Mouse (Mus musculus): Measurements from ENCODE around the gene Cdkl4. TPM values are rescaled to one million over a fixed set of nuclear protein-coding genes. Genes with fewer than 3 reads are reported as not detected.

The Cdkl4 gene
- polyA plus RNA-seq, 1 experiment from 2014 or later: 1.8 TPM

DNA sequence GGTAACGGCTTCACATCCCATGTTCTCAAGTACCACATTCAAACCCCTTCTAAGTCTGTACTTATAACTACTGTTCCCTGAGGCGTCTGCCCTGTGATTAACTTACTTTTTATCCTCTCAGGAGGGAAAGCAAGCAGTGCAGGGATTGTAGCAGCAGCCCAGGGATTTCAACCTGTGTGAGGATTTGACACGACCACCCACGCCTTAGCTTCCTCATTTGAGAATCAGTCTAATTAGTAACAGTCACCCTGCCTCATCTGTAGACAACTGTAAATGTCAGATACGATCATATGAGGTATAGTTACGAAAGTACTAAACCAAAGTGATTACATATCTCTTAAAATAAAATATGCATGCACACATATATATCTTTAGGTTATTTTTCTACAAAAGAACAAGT is 81.4 kb downstream of the Cdkl4 start:
- no peaks in the 10 kb centered on the region for H3K36me3 ChIP-seq
- no peak overlapping the region for H3K4me2 ChIP-seq (replicated peaks)

DNA sequence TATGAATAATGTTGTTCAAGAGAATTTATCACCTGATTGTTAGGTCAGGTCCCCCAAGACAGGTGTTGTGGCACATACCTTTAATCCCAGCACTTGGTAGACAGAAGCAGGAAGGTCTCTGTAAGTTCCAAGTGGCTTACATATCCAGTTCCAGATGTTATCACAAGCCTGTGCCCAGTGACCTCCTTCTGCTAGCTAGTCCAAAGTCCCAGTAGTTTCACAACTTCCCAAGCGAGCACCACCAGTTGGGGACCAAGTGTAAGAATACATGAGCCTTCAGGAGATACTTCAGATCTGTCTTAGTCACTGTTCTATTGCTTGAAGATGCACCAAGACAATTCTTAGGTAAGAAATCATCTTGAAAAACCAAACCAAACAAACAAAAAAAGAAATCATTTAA is 83.7 kb downstream of the Cdkl4 start:
- Histone ChIP-seq H3K9me3 (no peaks in the 10 kb centered on the region), H3K9ac (no peak overlapping the region), H3K27me3 (no peaks in the 10 kb centered on the region), H3K4me1 (no peaks in the 10 kb centered on the region), H3K4me2 (replicated peaks) (no peak overlapping the region), H3K27ac (no peak overlapping the region), H3K36me3 (no peaks in the 10 kb centered on the region), H3K4me3 (no peak overlapping the region)
- no peak for ATAC-seq (ENCODE audit: insufficient number of reproducible peaks, insufficient read depth, low FRiP score, low TSS enrichment)
- 68% methylated on average over 1 of the region's 1 CpGs for WGBS

More for the DNA sequence above, 81.4 kb downstream of the Cdkl4 start:
- Histone ChIP-seq H3K4me1 (no peaks in the 10 kb centered on the region), H3K9me3 (no peaks in the 10 kb centered on the region), H3K27me3 (no peaks in the 10 kb centered on the region), H3K4me3 (no peak overlapping the region), H3K9ac (no peak overlapping the region), H3K27ac (no peak overlapping the region)
- no peak for ATAC-seq (ENCODE audit: insufficient number of reproducible peaks, insufficient read depth, low FRiP score, low TSS enrichment)
- 70% methylated on average over 6 of the region's 6 CpGs for WGBS

DNA sequence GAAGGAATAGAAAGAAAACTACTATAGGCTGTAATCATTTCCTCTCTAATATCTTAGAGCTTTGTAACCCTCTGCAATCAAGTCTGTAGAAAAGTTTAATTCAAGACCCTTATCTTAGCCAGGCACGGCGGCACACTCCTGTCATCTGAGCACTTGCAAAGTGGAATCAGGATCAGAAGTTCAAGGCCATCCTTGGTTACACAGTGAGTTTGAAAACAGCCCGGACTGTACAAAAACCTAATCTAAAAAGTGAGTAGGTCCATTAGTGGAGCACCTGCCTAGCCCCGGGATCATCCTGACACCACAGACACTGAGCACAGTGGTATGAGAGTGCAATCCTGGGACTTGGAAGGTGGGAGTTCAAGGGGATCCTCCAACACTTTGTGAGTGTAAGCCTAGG is 84.8 kb downstream of the Cdkl4 start:
- Histone ChIP-seq H3K36me3 (no peaks in the 10 kb centered on the region), H3K27ac (no peak overlapping the region), H3K9ac (no peak overlapping the region), H3K9me3 (no peaks in the 10 kb centered on the region), H3K4me2 (replicated peaks) (no peak overlapping the region), H3K4me3 (no peak overlapping the region), H3K27me3 (no peaks in the 10 kb centered on the region), H3K4me1 (no peaks in the 10 kb centered on the region)
- no peak for ATAC-seq (ENCODE audit: insufficient number of reproducible peaks, insufficient read depth, low FRiP score, low TSS enrichment)
- WGBS: 93% methylated on average over 4 of the region's 4 CpGs

DNA sequence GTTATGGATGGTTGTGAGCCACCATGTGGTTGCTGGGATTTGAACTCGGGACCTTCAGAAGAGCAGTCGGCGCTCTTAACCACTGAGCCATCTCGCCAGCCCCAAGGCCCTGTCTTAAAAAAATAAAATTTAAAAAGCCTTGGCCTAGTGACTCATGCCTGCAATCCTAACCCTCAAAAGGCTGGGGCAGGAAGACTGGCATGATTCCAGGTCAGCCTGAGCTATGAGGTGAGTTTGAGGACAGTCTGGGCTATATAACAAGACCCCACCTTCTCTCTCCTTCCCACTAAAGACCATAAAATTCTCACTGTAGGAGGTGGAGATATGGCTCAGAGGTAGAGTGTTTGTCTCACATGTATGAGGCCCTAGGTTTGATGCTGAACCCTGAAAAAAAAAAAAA is 85.3 kb downstream of the Cdkl4 start:
- no peak overlapping the region for H3K27ac ChIP-seq
- H3K27me3 ChIP-seq: no peaks in the 10 kb centered on the region
- H3K4me1 ChIP-seq: no peaks in the 10 kb centered on the region
- no peaks in the 10 kb centered on the region for H3K9me3 ChIP-seq
- WGBS: 88% methylated on average over 4 of the region's 4 CpGs
- no peak overlapping the region for H3K9ac ChIP-seq
- no peaks in the 10 kb centered on the region for H3K36me3 ChIP-seq
- no peak for ATAC-seq (ENCODE audit: insufficient number of reproducible peaks, insufficient read depth, low FRiP score, low TSS enrichment)
- H3K4me2 ChIP-seq (replicated peaks): no peak overlapping the region
- no peak overlapping the region for H3K4me3 ChIP-seq

DNA sequence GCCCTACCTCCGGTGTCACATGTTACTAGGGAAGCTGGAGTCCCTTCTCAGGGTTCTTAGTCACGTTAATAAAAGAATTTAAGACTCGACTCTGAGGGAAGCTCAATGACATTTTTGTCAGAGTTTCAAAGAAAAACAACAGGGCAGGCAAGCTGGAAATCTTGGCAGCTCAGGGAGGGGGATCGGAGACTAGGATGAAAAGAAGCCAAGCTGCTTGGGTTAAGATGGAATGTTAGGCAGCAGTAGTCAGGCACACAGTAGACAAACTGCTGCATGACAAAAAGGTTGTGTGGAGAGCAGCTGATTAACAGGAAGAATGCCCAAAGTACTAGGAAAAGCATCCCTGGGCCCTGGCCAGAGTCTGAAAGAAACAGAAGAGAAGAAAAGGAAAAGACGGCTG is 87.4 kb downstream of the Cdkl4 start:
- ATAC-seq (ENCODE audit: insufficient number of reproducible peaks, insufficient read depth, low FRiP score, low TSS enrichment): no peak
- Histone ChIP-seq H3K4me1 (no peaks in the 10 kb centered on the region), H3K9me3 (no peaks in the 10 kb centered on the region), H3K27ac (no peak overlapping the region), H3K4me2 (replicated peaks) (no peak overlapping the region), H3K4me3 (no peak overlapping the region), H3K36me3 (no peaks in the 10 kb centered on the region), H3K27me3 (no peaks in the 10 kb centered on the region), H3K9ac (no peak overlapping the region)
- WGBS: 64% methylated on average over 5 of the region's 5 CpGs

DNA sequence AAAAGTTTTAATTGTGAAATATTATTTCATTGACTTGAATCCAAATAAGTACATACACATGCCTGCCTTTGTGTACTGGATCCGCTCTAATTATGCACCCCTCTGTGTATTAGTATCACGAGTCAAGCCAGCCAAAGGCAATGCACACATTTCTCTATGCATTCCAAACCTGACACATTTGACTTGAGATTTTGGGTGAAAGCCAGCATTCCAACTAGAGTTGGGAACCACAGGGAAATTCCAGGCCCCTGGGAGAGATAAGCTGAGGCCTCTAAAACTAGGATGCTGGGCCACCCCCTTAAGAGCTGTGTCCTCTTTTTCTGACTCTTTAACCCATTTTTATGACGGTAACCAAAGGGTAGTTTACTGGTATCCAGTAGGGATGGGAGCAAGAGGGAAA is 88.7 kb downstream of the Cdkl4 start:
- H3K27ac ChIP-seq: no peak overlapping the region
- no peak for ATAC-seq (ENCODE audit: insufficient number of reproducible peaks, insufficient read depth, low FRiP score, low TSS enrichment)
- H3K27me3 ChIP-seq: no peaks in the 10 kb centered on the region
- H3K4me1 ChIP-seq: no peaks in the 10 kb centered on the region
- no peak overlapping the region for H3K4me2 ChIP-seq (replicated peaks)
- no peaks in the 10 kb centered on the region for H3K9me3 ChIP-seq
- H3K9ac ChIP-seq: no peak overlapping the region
- no peak overlapping the region for H3K4me3 ChIP-seq
- H3K36me3 ChIP-seq: no peaks in the 10 kb centered on the region
- WGBS: 79% methylated on average over 3 of the region's 3 CpGs

DNA sequence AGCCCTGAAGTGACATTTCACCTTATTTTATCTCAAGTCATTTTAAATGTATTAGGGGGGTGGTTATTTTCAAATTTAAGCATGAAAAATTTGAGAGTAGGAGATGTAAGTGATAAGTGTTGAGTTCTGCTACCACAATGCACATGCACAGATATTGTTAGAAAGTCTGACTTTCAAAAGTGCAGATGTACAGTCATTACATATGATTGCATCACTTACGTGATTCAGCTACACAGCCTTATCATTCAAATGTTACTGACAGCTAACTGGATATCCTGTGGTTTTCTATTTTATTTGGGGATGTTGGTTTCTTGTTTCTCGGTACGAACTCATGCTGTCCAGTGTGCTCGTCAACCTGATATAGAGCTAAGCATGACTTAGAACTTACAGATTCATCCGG is 92.5 kb downstream of the Cdkl4 start:
- Histone ChIP-seq H3K4me1 (peaks cover 3% of the 10 kb centered on the region; the same call in 1 of the 2 replicates), H3K9me3 (no peaks in the 10 kb centered on the region), H3K9ac (no peak overlapping the region), H3K27me3 (no peaks in the 10 kb centered on the region), H3K4me2 (replicated peaks) (no peak overlapping the region), H3K36me3 (no peaks in the 10 kb centered on the region), H3K4me3 (no peak overlapping the region), H3K27ac (no peak overlapping the region)
- 92% methylated on average over 5 of the region's 5 CpGs for WGBS
- ATAC-seq (ENCODE audit: insufficient number of reproducible peaks, insufficient read depth, low FRiP score, low TSS enrichment): no peak

DNA sequence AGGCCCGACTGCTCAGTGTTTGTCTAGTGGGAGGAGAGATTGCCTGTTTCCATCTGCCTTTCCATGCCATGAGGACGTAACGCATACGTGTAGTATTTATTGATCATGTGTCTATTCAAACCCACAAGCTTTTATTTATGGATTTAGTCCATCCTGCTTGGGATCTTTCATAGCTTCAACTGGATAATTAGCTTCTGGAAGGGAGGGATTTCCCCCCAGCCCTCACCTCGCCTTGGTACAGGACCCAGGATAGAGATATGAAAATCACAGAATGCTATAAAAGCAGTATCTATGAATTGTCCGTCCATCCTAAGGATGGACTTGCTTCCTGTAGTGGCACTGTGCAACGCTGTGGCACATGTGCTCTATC is 96.8 kb downstream of the Cdkl4 start:
- no peaks in the 10 kb centered on the region for H3K9me3 ChIP-seq
- peaks cover 17% of the 10 kb centered on the region; the same call in 1 of the 2 replicates for H3K4me1 ChIP-seq
- H3K9ac ChIP-seq: no peak overlapping the region
- peak overlapping the region; percentile 63 for H3K4me2 ChIP-seq (replicated peaks)
- no peaks in the 10 kb centered on the region for H3K36me3 ChIP-seq
- no peak for ATAC-seq (ENCODE audit: insufficient number of reproducible peaks, insufficient read depth, low FRiP score, low TSS enrichment)
- no peaks in the 10 kb centered on the region for H3K27me3 ChIP-seq
- H3K4me3 ChIP-seq: peak overlapping the region; percentile 97
- H3K27ac ChIP-seq: peak overlapping the region; percentile 96
- WGBS: 43% methylated on average over 7 of the region's 7 CpGs

DNA sequence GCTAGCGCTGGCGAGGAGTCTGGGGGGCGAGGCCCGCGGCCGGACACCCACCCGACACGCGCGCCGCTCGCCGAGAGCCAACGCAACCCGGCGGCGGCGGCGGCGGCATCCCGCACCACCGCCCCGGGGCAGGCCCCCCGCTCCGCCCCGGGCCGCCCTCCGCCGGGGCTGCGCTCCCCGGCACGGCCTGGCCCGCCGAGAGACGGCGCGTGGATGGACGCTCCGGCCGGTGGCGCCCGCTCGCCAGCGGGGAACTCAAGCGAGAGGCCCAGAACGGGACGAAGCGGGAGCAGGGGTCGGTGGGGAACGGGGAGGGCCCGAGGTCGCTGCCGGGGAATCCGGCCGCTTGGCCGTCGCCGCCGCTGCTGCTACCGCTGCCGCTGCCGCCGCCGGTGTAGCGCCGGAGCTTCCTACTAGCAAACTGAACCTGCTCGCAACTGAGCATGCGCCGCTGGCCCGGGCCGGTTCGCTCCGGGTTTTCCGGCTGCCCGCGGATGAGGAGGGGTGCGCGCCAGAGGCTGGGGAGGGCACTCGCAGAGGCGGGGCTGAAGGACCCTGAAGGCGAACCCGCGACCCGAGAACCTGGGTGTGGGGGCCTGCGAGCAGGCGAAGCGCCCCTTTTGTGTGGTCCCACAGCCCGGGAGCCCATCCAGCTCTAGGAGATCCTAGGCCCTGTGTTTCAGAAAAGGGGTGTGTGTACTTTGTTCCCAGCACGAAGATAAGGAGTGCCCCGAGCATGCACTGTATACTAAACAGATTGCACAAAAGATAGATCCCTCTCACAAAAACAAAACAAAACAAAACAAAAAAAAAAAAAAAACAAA is 97.4 kb downstream of the Cdkl4 start, which contains the start of gene Sos1:
TSS of gene Sos1 (minus strand) at position 423 of the 824 bp plus-strand sequence.
- Histone ChIP-seq H3K9ac (peak within 1 kb of the TSS; percentile 95), H3K36me3 (no peaks in the 10 kb centered on the region), H3K4me1 (peaks cover 17% of the 10 kb centered on the region; the same call in 1 of the 2 replicates), H3K9me3 (no peaks in the 10 kb centered on the region), H3K4me3 (peak within 1 kb of the TSS; percentile 97), H3K27me3 (no peaks in the 10 kb centered on the region), H3K27ac (peak within 1 kb of the TSS; percentile 96), H3K4me2 (replicated peaks) (peak within 1 kb of the TSS; percentile 63)
- peak; percentile 87 for ATAC-seq (ENCODE audit: insufficient number of reproducible peaks, insufficient read depth, low FRiP score, low TSS enrichment)
- under 1% methylated on average over 55 of the region's 90 CpGs for WGBS

DNA sequence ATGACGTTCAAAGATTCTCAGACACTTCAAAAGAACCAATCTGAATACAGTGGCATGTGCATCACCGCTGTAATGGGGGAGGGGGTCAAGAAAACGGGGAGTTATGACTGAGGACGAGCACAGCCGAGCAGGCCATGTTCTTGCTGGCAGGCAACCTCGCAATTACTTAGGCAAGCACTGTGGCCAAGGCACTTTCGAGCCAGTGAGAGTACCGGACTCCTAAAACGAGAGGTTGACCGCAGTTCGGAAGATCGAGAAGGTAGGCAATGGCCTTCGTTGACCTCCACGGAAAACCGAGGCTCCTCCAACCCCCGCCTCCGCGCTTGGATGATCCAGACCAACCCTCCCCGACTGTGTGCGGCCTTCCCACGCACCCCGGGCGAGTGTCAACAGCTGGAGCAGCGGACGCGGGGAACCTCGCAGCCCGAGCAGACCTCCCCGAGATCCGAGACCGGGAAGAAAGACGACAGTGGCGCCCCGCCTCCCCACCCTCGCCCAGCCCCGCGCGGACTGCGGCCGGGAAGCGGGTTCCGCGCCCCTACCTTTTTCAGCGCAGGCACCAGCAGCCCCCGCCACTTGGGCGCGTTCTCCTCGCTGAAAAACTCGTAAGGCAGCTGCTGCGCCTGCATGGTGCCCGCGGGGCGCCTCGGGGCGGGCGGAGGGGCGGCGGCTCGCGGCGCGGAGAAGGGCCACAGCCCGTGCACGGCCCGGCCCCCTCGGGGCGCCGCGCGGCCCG is 98.2 kb downstream of the Cdkl4 start:
- Histone ChIP-seq H3K27ac (peak overlapping the region; percentile 96), H3K4me2 (replicated peaks) (peak overlapping the region; percentile 63), H3K36me3 (no peaks in the 10 kb centered on the region), H3K4me3 (peak overlapping the region; percentile 97), H3K27me3 (no peaks in the 10 kb centered on the region), H3K4me1 (peaks cover 17% of the 10 kb centered on the region; the same call in 1 of the 2 replicates), H3K9ac (peak overlapping the region; percentile 95), H3K9me3 (no peaks in the 10 kb centered on the region)
- ATAC-seq (ENCODE audit: insufficient number of reproducible peaks, insufficient read depth, low FRiP score, low TSS enrichment): peak; percentile 14
- under 1% methylated on average over 66 of the region's 71 CpGs for WGBS

DNA sequence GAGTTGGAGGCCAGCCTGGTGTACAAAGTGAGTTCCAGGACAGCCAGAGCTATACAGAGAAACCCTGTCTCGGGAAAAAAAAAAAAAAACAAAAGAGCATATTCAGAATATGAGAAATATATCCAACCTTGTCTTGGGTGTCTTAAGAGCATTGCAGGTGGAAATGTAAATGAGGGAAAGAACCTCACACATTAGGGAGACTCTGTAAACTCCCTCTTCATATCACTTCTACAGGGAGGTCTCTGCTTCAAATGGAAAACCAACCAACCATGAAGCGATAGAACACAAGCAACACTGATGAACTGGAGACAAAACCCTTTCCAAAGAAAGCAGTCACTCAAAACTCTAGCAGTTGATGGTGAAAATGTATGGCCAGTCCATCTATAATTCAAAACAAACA is 99.9 kb downstream of the Cdkl4 start:
- WGBS: 89% methylated on average over 2 of the region's 2 CpGs
- H3K27me3 ChIP-seq: no peaks in the 10 kb centered on the region
- no peak overlapping the region for H3K9ac ChIP-seq
- H3K27ac ChIP-seq: no peak overlapping the region
- H3K4me2 ChIP-seq (replicated peaks): no peak overlapping the region
- H3K4me1 ChIP-seq: peaks cover 17% of the 10 kb centered on the region; the same call in 1 of the 2 replicates
- no peak overlapping the region for H3K4me3 ChIP-seq
- no peaks in the 10 kb centered on the region for H3K9me3 ChIP-seq
- ATAC-seq (ENCODE audit: insufficient number of reproducible peaks, insufficient read depth, low FRiP score, low TSS enrichment): no peak
- peaks cover 3% of the 10 kb centered on the region; the same call in 1 of the 2 replicates for H3K36me3 ChIP-seq

DNA sequence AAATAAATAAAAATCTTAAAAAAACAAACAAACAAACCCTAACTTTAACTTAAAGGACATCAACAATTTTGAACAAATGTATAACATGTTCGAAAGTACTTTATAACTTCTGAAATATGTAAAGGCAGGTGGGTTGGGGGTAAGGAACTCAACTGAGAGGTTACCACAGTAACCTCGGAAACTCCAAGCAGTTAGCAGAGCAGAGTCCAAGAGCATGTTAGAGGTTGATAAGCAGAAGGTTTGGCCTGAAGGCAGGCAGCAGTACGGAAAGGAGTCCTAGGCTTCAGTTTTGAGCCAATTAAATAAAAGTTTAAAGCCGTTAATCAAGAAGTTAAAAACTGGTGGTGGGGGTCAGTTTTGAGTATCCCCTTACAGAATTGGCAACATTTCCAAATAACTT is 101.1 kb downstream of the Cdkl4 start:
- 88% methylated on average over 4 of the region's 4 CpGs for WGBS
- ATAC-seq (ENCODE audit: insufficient number of reproducible peaks, insufficient read depth, low FRiP score, low TSS enrichment): no peak
- H3K27ac ChIP-seq: no peak overlapping the region

More for the DNA sequence above, 101.1 kb downstream of the Cdkl4 start:
- Histone ChIP-seq H3K36me3 (peaks cover 3% of the 10 kb centered on the region; the same call in 1 of the 2 replicates), H3K4me3 (no peak overlapping the region), H3K9ac (no peak overlapping the region), H3K9me3 (no peaks in the 10 kb centered on the region), H3K4me2 (replicated peaks) (no peak overlapping the region), H3K27me3 (no peaks in the 10 kb centered on the region), H3K4me1 (peaks cover 17% of the 10 kb centered on the region; the same call in 1 of the 2 replicates)
